ENCODE assay signal across 25 mouse cellular contexts in the genomic region with DNA sequence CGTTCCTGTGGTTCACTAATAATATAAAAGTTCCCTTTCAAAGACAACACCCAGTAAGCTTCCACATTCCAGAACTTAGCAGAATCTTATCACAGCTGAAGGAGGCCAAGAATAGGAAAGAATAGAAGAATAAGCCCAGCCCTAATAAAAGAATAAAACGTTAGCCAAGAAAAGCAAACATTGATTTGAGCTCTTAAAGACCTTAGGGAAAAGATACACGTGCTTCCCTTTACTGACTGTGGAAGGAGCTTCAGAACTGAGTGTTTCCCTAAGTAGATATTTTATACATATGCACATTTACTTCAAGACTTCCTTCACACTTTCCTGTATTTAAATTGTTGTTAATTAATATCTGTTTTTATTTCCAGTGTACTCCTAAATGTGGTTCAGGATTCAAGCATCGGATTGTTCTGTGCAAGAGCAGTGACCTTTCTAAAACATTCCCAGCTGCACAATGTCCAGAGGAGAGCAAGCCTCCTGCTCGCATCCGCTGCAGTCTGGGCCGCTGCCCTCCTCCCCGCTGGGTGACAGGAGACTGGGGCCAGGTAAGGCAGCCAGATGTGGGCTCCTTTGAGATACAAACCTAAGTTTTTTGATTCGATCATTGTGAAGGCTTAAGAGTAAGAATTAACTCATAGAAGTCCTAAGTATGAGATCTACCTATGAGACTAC.
A peak's percentile ranks its signal among the peaks of the same experiment; 100 is the strongest.
DNase-seq lines count a peak whose midpoint lies in the region; ATAC-seq and TF ChIP-seq lines count a peak whose summit lies in the region.
"Had no signal": no experiment of that assay in that cellular context is flagged by ENCODE, and none has a peak within 500 bp of the region (broad histone marks: within the 10 kb centered on the region; RNA-seq: fewer than 3 reads in every experiment).

No protein-coding gene starts in this region.

- H3K4me3 ChIP-seq in heart, postnatal 0 days (ENCODE audit: low read depth, low read length): no peak overlapping the region
- H3K4me3 ChIP-seq: layer of hippocampus, adult 2 months; midbrain, embryonic 15.5 days; neural tube, embryonic 13.5 days had no signal

- no peaks in the 10 kb centered on the region for H3K9me3 ChIP-seq in heart, postnatal 0 days (replicated peaks; ENCODE audit: control insufficient read depth, low read length)
- H3K9me3 ChIP-seq: midbrain, embryonic 15.5 days; neural tube, embryonic 13.5 days had no signal

- no peak; the same call in 1 of the 2 replicates for ATAC-seq in heart, postnatal 0 days (ENCODE audit: insufficient read depth, low read depth)
- ATAC-seq: forebrain, postnatal 0 days; inflammation-experienced regulatory T-cells, adult 6 months; liver, postnatal 0 days; midbrain, embryonic 15.5 days had no signal

- H3K27me3 ChIP-seq in heart, postnatal 0 days (ENCODE audit: control insufficient read depth, insufficient read depth, low read length): no peaks in the 10 kb centered on the region
- H3K27me3 ChIP-seq: midbrain, embryonic 15.5 days; neural tube, embryonic 13.5 days had no signal

- no peak overlapping the region for H3K4me2 ChIP-seq in heart, postnatal 0 days (ENCODE audit: low read depth, low read length)
- H3K4me2 ChIP-seq: hindbrain, embryonic 14.5 days; liver, embryonic 11.5 days; midbrain, embryonic 15.5 days; neural tube, embryonic 13.5 days had no signal

- H3K27ac ChIP-seq in heart, postnatal 0 days (ENCODE audit: low read depth): peak overlapping the region; percentile 15; the same call in 1 of the 2 replicates
- H3K27ac ChIP-seq: hindbrain, embryonic 14.5 days; layer of hippocampus, adult 2 months; macrophage; midbrain, embryonic 15.5 days; neural tube, embryonic 13.5 days had no signal

- H3K9ac ChIP-seq in heart, postnatal 0 days (replicated peaks; ENCODE audit: low read depth, low read length): no peak overlapping the region
- H3K9ac ChIP-seq: forebrain, postnatal 0 days; hindbrain, embryonic 14.5 days; liver, postnatal 0 days; midbrain, embryonic 15.5 days; neural tube, embryonic 13.5 days had no signal

- TF ChIP-seq CTCF in heart, postnatal 0 days (IDR thresholded peaks at IDR 0.05; ENCODE audit: low read depth): no peak

- intact Hi-C loops in heart, postnatal 36 days (cut with DNase I): no loop called here

- peaks cover 34% of the 10 kb centered on the region for H3K36me3 ChIP-seq in heart, postnatal 0 days (replicated peaks; ENCODE audit: control insufficient read depth, insufficient read depth, low read length)
- H3K36me3 ChIP-seq: midbrain, embryonic 15.5 days; neural tube, embryonic 13.5 days had no signal

- H3K4me1 ChIP-seq in heart, postnatal 0 days (ENCODE audit: control insufficient read depth, insufficient read depth): peaks cover 8% of the 10 kb centered on the region; the same call in 1 of the 2 replicates
- H3K4me1 ChIP-seq: midbrain, embryonic 15.5 days; neural tube, embryonic 13.5 days had no signal

- DNase-seq in heart, adult 11 months: peak; percentile 88
- DNase-seq in heart, postnatal 36 days: no peak
- DNase-seq in heart, postnatal 0 days (ENCODE audit: low spot score): peak; percentile 42
- DNase-seq in heart, postnatal 4 days: no peak
- DNase-seq in kidney, postnatal 10 days: peak; percentile 32
- DNase-seq in kidney, adult 11 months: no peak
- DNase-seq in NIH3T3 (ENCODE audit: low read depth): peak; percentile 6
- no peak for DNase-seq in urinary bladder, adult 2 months (ENCODE audit: low spot score)
- DNase-seq: adrenal gland, postnatal 25 days; cerebellum, adult 8-10 months; forebrain, postnatal 0 days; gastrocnemius, postnatal 14 days; kidney, postnatal 25 days; liver, postnatal 0 days; retina, postnatal 1 day; right cerebral cortex, postnatal 25 days; spleen, adult 18-20 months; thymus, postnatal 14 days had no signal

- TF ChIP-seq EP300 in heart, postnatal 0 days (IDR thresholded peaks at IDR 0.05; ENCODE audit: low read depth): no peak

- WGBS in heart, postnatal 0 days: 55% methylated on average over 9 of the region's 9 CpGs

Comparison
In these comparisons a context has a peak if more than half of its experiments do, and no peak if none do; other contexts are left out.
1. DNase-seq: peak in heart, adult 11 months (single experiment), heart, postnatal 0 days (single experiment), kidney, postnatal 10 days (single experiment) and NIH3T3 (single experiment); none in heart, postnatal 36 days (0 of 2), heart, postnatal 4 days (single experiment), kidney, adult 11 months (single experiment) and urinary bladder, adult 2 months (single experiment).